Mouse (Mus musculus): ENCODE results near the gene Clgn. TPM values are rescaled to one million over a fixed set of nuclear protein-coding genes. Genes with fewer than 3 reads are reported as not detected.

The Clgn gene
- polyA plus RNA-seq, 1 experiment, result 0.04 TPM

Other genes starting within 250 kb of the Clgn start
- gene Tbc1d9, start 224.5 kb upstream of the Clgn start, polyA plus RNA-seq (2012; rRNA removed), result 5.1 and 7.0 TPM in 2 replicates
- gene Gm10645, start 223.7 kb upstream of the Clgn start, polyA plus RNA-seq (2012; rRNA removed), result 0.17 and 0.41 TPM in 2 replicates
- 0.12 TPM in 1 of 2 replicates, not detected in the other for gene Ucp1, start 99.5 kb upstream of the Clgn start, polyA plus RNA-seq (2012; rRNA removed)
- 2.3 and 3.7 TPM in 2 replicates for gene Elmod2, start 57.4 kb upstream of the Clgn start, polyA plus RNA-seq (2012; rRNA removed)
- not detected in 2 replicates for gene Mgat4d, start 41.4 kb upstream of the Clgn start, polyA plus RNA-seq (2012; rRNA removed)
- gene Scoc, start 68.5 kb downstream of the Clgn start, polyA plus RNA-seq (2012; rRNA removed), result 2.6 and 8.2 TPM in 2 replicates
- gene Olfr370, start 145.9 kb downstream of the Clgn start, polyA plus RNA-seq (2012; rRNA removed), result not detected in 2 replicates
- gene Ndufb7, start 176.8 kb downstream of the Clgn start, polyA plus RNA-seq (2012; rRNA removed), result 479 and 502 TPM in 2 replicates
- 323 and 376 TPM in 2 replicates for gene Tecr, start 218.1 kb downstream of the Clgn start, polyA plus RNA-seq (2012; rRNA removed)
- 23.2 and 28.3 TPM in 2 replicates for gene Dnajb1, start 218.3 kb downstream of the Clgn start, polyA plus RNA-seq (2012; rRNA removed)

All from large intestine, adult 2 months (tissue).